Comparison of ENCODE assay signal across 22 mouse cellular contexts in genomic region chr19:17194730-17195129, GRCm38 (mm10).
DNase-seq lines count a peak whose midpoint lies in the region; ATAC-seq and TF ChIP-seq lines count a peak whose summit lies in the region.
"Had no signal": no experiment of that assay in that cellular context is flagged by ENCODE, and none has a peak within 500 bp of the region (broad histone marks: within the 10 kb centered on the region; RNA-seq: fewer than 3 reads in every experiment).

No protein-coding gene starts in this region.

- no peaks in the 10 kb centered on the region for H3K27me3 ChIP-seq in forebrain, postnatal 0 days (ENCODE audit: insufficient read depth, low read length)
- H3K27me3 ChIP-seq: CH12.LX; heart, embryonic 15.5 days; hindbrain, embryonic 13.5 days; Patski had no signal

- no peak for ATAC-seq in forebrain, postnatal 0 days
- ATAC-seq: activated CD4-positive, CD25-positive, alpha-beta regulatory T cell, adult 4 months; forebrain, embryonic 14.5 days; hindbrain, postnatal 0 days; Patski had no signal

- no peak overlapping the region for H3K9ac ChIP-seq in forebrain, postnatal 0 days
- H3K9ac ChIP-seq: heart, embryonic 15.5 days; hindbrain, embryonic 13.5 days had no signal

- H3K9me3 ChIP-seq in forebrain, postnatal 0 days (ENCODE audit: low read length): no peaks in the 10 kb centered on the region
- H3K9me3 ChIP-seq: embryonic facial prominence, embryonic 10.5 days; heart, embryonic 10.5 days; heart, embryonic 15.5 days; hindbrain, embryonic 13.5 days had no signal

- no peak for TF ChIP-seq CTCF in layer of hippocampus, adult 2 months (conservative IDR thresholded peaks at IDR 0.05)
- no peak for TF ChIP-seq CTCF in forebrain, postnatal 0 days (IDR thresholded peaks at IDR 0.05; ENCODE audit: low read depth)

- H3K27ac ChIP-seq in layer of hippocampus, adult 2 months: no peak overlapping the region
- H3K27ac ChIP-seq in forebrain, postnatal 0 days (ENCODE audit: low read depth, low read length): no peak overlapping the region
- H3K27ac ChIP-seq: embryonic facial prominence, embryonic 10.5 days; heart, embryonic 10.5 days; heart, embryonic 15.5 days; hindbrain, embryonic 13.5 days; hindbrain, postnatal 0 days had no signal

- H3K36me3 ChIP-seq in forebrain, postnatal 0 days (ENCODE audit: insufficient read depth): no peaks in the 10 kb centered on the region
- H3K36me3 ChIP-seq: embryonic facial prominence, embryonic 10.5 days; heart, embryonic 10.5 days; heart, embryonic 15.5 days; hindbrain, embryonic 13.5 days had no signal

- DNase-seq in brain, adult 2 months (ENCODE audit: low read depth, low spot score): peak; percentile 69
- peak; percentile 64 for DNase-seq in cerebellum, adult 11-12 months
- peak; percentile 61 for DNase-seq in cerebellum, adult 9-10 months
- DNase-seq in cerebellum, postnatal 25 days: peak; percentile 59
- no peak for DNase-seq in layer of hippocampus, adult 2 months (ENCODE audit: low spot score in 2 of 2)
- DNase-seq in forebrain, postnatal 0 days: no peak
- no peak for DNase-seq in lung, postnatal 25 days (ENCODE audit: low spot score)
- DNase-seq: adrenal gland, postnatal 14 days; gastrocnemius, postnatal 36 days; heart, adult 18-20 months; heart, postnatal 14 days; kidney, adult 11 months; kidney, adult 9 months had no signal

- H3K4me3 ChIP-seq in layer of hippocampus, adult 2 months: no peak overlapping the region
- H3K4me3 ChIP-seq in forebrain, postnatal 0 days (ENCODE audit: low read depth, low read length): no peak overlapping the region
- H3K4me3 ChIP-seq: embryonic facial prominence, embryonic 10.5 days; heart, embryonic 10.5 days; heart, embryonic 15.5 days; hindbrain, embryonic 13.5 days had no signal

- no peak overlapping the region for H3K4me2 ChIP-seq in forebrain, postnatal 0 days (ENCODE audit: low read depth)
- H3K4me2 ChIP-seq: heart, embryonic 15.5 days; hindbrain, embryonic 13.5 days had no signal

- no peaks in the 10 kb centered on the region for H3K4me1 ChIP-seq in forebrain, postnatal 0 days (ENCODE audit: insufficient read depth)

- WGBS in forebrain, postnatal 0 days: 79% methylated on average over 5 of the region's 5 CpGs

Comparison
In these comparisons a context has a peak if more than half of its experiments do, and no peak if none do; other contexts are left out.
1. DNase-seq: peak in brain, adult 2 months (single experiment), cerebellum, adult 11-12 months (single experiment), cerebellum, adult 9-10 months (single experiment) and cerebellum, postnatal 25 days (2 of 2); none in layer of hippocampus, adult 2 months (0 of 2), forebrain, postnatal 0 days (single experiment) and lung, postnatal 25 days (single experiment).